8 mouse cellular contexts compared by ENCODE assay signal in genomic region chr1:134106719-134107118, GRCm38 (mm10). TPM values are rescaled to one million over a fixed set of nuclear protein-coding genes. Genes with fewer than 3 reads are reported as not detected.
DNase-seq lines count a peak whose midpoint lies in the region; ATAC-seq lines count a peak whose summit lies in the region.

No protein-coding gene starts in this region.

- no peaks in the 10 kb centered on the region for H3K9me3 ChIP-seq in midbrain, embryonic 10.5 days (replicated peaks)
- H3K9me3 ChIP-seq in midbrain, embryonic 16.5 days (replicated peaks; ENCODE audit: control insufficient read depth, low read length, poor library complexity, severe bottlenecking) = no peaks in the 10 kb centered on the region
- no peaks in the 10 kb centered on the region for H3K9me3 ChIP-seq in midbrain, embryonic 14.5 days (ENCODE audit: control insufficient read depth, low read length)

- no peak overlapping the region for H3K9ac ChIP-seq in midbrain, embryonic 16.5 days (ENCODE audit: low read depth, low read length)
- H3K9ac ChIP-seq in midbrain, embryonic 14.5 days (replicated peaks; ENCODE audit: low read length) = no peak overlapping the region

- H3K36me3 ChIP-seq in midbrain, embryonic 10.5 days = no peaks in the 10 kb centered on the region
- H3K36me3 ChIP-seq in midbrain, embryonic 16.5 days (ENCODE audit: control insufficient read depth, insufficient read depth, low read length) = no peaks in the 10 kb centered on the region
- no peaks in the 10 kb centered on the region for H3K36me3 ChIP-seq in midbrain, embryonic 14.5 days (ENCODE audit: control insufficient read depth, insufficient read depth, low read length)

- H3K27ac ChIP-seq in midbrain, embryonic 10.5 days (replicated peaks) = peak overlapping the region; percentile 46; the same call in 1 of the 2 replicates
- no peak overlapping the region for H3K27ac ChIP-seq in midbrain, embryonic 16.5 days (ENCODE audit: low read length)
- no peak overlapping the region for H3K27ac ChIP-seq in midbrain, embryonic 14.5 days (replicated peaks; ENCODE audit: low read depth, low read length)

- H3K27me3 ChIP-seq in midbrain, embryonic 10.5 days (ENCODE audit: low read depth, poor library complexity, severe bottlenecking) = no peaks in the 10 kb centered on the region
- no peaks in the 10 kb centered on the region for H3K27me3 ChIP-seq in midbrain, embryonic 16.5 days (ENCODE audit: control insufficient read depth, insufficient read depth, low read depth, low read length)
- no peaks in the 10 kb centered on the region for H3K27me3 ChIP-seq in midbrain, embryonic 14.5 days (ENCODE audit: control insufficient read depth, insufficient read depth, low read length)

- whole genome bisulfite sequencing in midbrain, embryonic 10.5 days = 6% methylated on average over 5 of the region's 5 CpGs
- WGBS in midbrain, embryonic 16.5 days = 4% methylated on average over 5 of the region's 5 CpGs
- 7% methylated on average over 5 of the region's 5 CpGs for WGBS in midbrain, embryonic 14.5 days

- no peak for ATAC-seq in midbrain, embryonic 16.5 days
- no peak for ATAC-seq in midbrain, embryonic 14.5 days (ENCODE audit: low FRiP score, low TSS enrichment)

- no peak overlapping the region for H3K4me3 ChIP-seq in midbrain, embryonic 10.5 days
- H3K4me3 ChIP-seq in midbrain, embryonic 16.5 days (ENCODE audit: low read depth, low read length) = no peak overlapping the region
- no peak overlapping the region for H3K4me3 ChIP-seq in midbrain, embryonic 14.5 days (replicated peaks; ENCODE audit: low read depth, low read length)

- H3K4me2 ChIP-seq in midbrain, embryonic 16.5 days (ENCODE audit: low read length) = no peak overlapping the region
- H3K4me2 ChIP-seq in midbrain, embryonic 14.5 days (ENCODE audit: low read length) = no peak overlapping the region

- H3K4me1 ChIP-seq in midbrain, embryonic 10.5 days = peaks cover 18% of the 10 kb centered on the region; the same call in 1 of the 2 replicates
- no peaks in the 10 kb centered on the region for H3K4me1 ChIP-seq in midbrain, embryonic 16.5 days (ENCODE audit: control insufficient read depth, insufficient read depth, low read length)
- no peaks in the 10 kb centered on the region for H3K4me1 ChIP-seq in midbrain, embryonic 14.5 days (ENCODE audit: control insufficient read depth, insufficient read depth, low read length)

- DNase-seq in midbrain, embryonic 10.5 days (ENCODE audit: low spot score) = peak; percentile 49
- DNase-seq in NIH3T3 (ENCODE audit: low read depth) = peak; percentile 85
- DNase-seq in cerebellum, postnatal 14 days = peak; percentile 81 to 84
- DNase-seq in gastrocnemius, postnatal 25 days = peak; percentile 55
- peak; percentile 72 to 80 for DNase-seq in kidney, postnatal 4 days
- DNase-seq in midbrain, embryonic 14.5 days = peak; percentile 82
- peak; percentile 78 for DNase-seq in thymus, postnatal 0 days (ENCODE audit: low spot score)

RNA-seq across cellular contexts. Expression of gene Chit1, which starts 4.3 kb away (rescaled TPM):
- polyA plus RNA-seq in midbrain, embryonic 10.5 days (2016; fragmentation: Nextera tagmentation; extraction: Ambion mirVana) = not detected in 2 replicates
- 0.21 TPM in 1 of 2 replicates, not detected in the other for polyA plus RNA-seq in midbrain, embryonic 16.5 days (2015; fragmentation: Nextera tagmentation; extraction: Ambion mirVana)
- total RNA-seq in gastrocnemius, postnatal 25 days (2021) = not detected
- polyA plus RNA-seq in midbrain, embryonic 14.5 days (2014; fragmentation: Nextera tagmentation; extraction: Ambion mirVana) = 0.26 TPM in 1 of 2 replicates, not detected in the other
- 0.72 and 1.1 TPM in 2 replicates for polyA plus RNA-seq in thymus, postnatal 0 days (2015; fragmentation: Nextera tagmentation; extraction: Ambion mirVana)

RNA-seq across cellular contexts. Expression of gene Btg2, which starts 27.8 kb away (rescaled TPM):
- polyA plus RNA-seq in midbrain, embryonic 10.5 days (2016; fragmentation: Nextera tagmentation; extraction: Ambion mirVana) = 107 and 161 TPM in 2 replicates
- 27.2 and 34.9 TPM in 2 replicates for polyA plus RNA-seq in midbrain, embryonic 16.5 days (2015; fragmentation: Nextera tagmentation; extraction: Ambion mirVana)
- 10 to 100 TPM; 15.1 to 27.0 TPM for total RNA-seq in gastrocnemius, postnatal 25 days (2021)
- polyA plus RNA-seq in midbrain, embryonic 14.5 days (2014; fragmentation: Nextera tagmentation; extraction: Ambion mirVana) = 34.2 and 61.1 TPM in 2 replicates
- 315 and 335 TPM in 2 replicates for polyA plus RNA-seq in thymus, postnatal 0 days (2015; fragmentation: Nextera tagmentation; extraction: Ambion mirVana)
